Mouse (Mus musculus) fibroblast of lung, adult 2 months (primary cell): ENCODE measurements around the gene Exoc3l4.

Source experiments
- DNase-seq: peaks from one replicate; pipeline ENCODE4 v3.0.0-alpha.2; 2011; ENCODE audit warnings: low read depth

Gene Exoc3l4

GRCm38 (mm10) chr12:111450359-111450758 lies 33.5 kb downstream of the Exoc3l4 start:
- no peak for DNase-seq

- no peak for DNase-seq
These were observed 34.7 kb downstream of the Exoc3l4 start for GRCm38 (mm10) chr12:111451561-111451960.

- no peak for DNase-seq
These were observed 37.2 kb downstream of the Exoc3l4 start for GRCm38 (mm10) chr12:111454021-111454420.

GRCm38 (mm10) chr12:111454543-111455280 lies 37.9 kb downstream of the Exoc3l4 start:
- no peak for DNase-seq

- no peak for DNase-seq
These were observed 38.6 kb downstream of the Exoc3l4 start for GRCm38 (mm10) chr12:111455311-111455846.

GRCm38 (mm10) chr12:111455860-111456259 lies 39.0 kb downstream of the Exoc3l4 start:
- no peak for DNase-seq

GRCm38 (mm10) chr12:111457742-111458141 lies 40.9 kb downstream of the Exoc3l4 start:
- DNase-seq, result no peak

- no peak for DNase-seq
These were observed 46.8 kb downstream of the Exoc3l4 start for GRCm38 (mm10) chr12:111463570-111463969.

GRCm38 (mm10) chr12:111466369-111466768 lies 49.6 kb downstream of the Exoc3l4 start:
- no peak for DNase-seq

- no peak for DNase-seq
These were observed 51.4 kb downstream of the Exoc3l4 start for GRCm38 (mm10) chr12:111468206-111468605.

GRCm38 (mm10) chr12:111469507-111469906 lies 52.7 kb downstream of the Exoc3l4 start:
- no peak for DNase-seq

- no peak for DNase-seq
These were observed 54.3 kb downstream of the Exoc3l4 start for GRCm38 (mm10) chr12:111471119-111471518.

- no peak for DNase-seq
These were observed 54.9 kb downstream of the Exoc3l4 start for GRCm38 (mm10) chr12:111471721-111472120.

- no peak for DNase-seq
These were observed 56.1 kb downstream of the Exoc3l4 start for GRCm38 (mm10) chr12:111472886-111473285.

- no peak for DNase-seq
These were observed 57.6 kb downstream of the Exoc3l4 start for GRCm38 (mm10) chr12:111474384-111474783.

- peak; percentile 98 for DNase-seq
These were observed 58.3 kb downstream of the Exoc3l4 start for GRCm38 (mm10) chr12:111474893-111475643.

- DNase-seq, result no peak
These were observed 62.1 kb downstream of the Exoc3l4 start for GRCm38 (mm10) chr12:111478924-111479323.

GRCm38 (mm10) chr12:111479917-111480316 lies 63.1 kb downstream of the Exoc3l4 start:
- no peak for DNase-seq
